Mouse (Mus musculus): ENCODE data around the gene Shtn1.

DNA sequence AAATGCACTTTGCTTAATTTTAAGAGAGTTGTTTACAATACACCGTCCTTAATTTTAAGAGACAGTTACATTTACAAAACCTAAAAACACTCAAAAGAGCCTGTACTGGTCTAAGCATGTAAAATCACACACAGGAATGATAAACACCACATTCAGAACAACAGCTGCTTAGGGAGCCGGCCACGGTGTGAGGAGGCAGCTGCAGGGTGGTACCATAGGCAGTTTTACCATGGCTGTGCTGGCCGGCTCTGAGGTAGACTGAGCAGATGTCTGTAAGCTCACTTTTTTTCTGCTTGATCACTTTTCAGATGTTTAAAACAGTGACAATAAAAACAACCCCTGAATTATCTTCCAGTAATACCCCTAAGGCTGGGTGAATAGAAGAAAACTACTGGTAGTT lies 42.7 kb downstream of the Shtn1 start:
- no peak for TF ChIP-seq MAFK (IDR thresholded peaks at IDR 0.05; ENCODE audit: insufficient read depth, low read depth, low read length)
- TF ChIP-seq HCFC1 (IDR thresholded peaks at IDR 0.05; ENCODE audit: borderline replicate concordance, insufficient read depth, low read length) = no peak
- TF ChIP-seq ZC3H11A (IDR thresholded peaks at IDR 0.05; ENCODE audit: borderline replicate concordance, low read depth, low read length) = no peak

All from ES-E14 (cell line).